Mouse (Mus musculus): Measurements from ENCODE around the gene Phb2.
"Not testable (repeated sequence)": the region's sequence is repeated elsewhere in the genome, so short reads cannot be mapped to it uniquely, and the experiment has no call there.

The Phb2 gene

DNA sequence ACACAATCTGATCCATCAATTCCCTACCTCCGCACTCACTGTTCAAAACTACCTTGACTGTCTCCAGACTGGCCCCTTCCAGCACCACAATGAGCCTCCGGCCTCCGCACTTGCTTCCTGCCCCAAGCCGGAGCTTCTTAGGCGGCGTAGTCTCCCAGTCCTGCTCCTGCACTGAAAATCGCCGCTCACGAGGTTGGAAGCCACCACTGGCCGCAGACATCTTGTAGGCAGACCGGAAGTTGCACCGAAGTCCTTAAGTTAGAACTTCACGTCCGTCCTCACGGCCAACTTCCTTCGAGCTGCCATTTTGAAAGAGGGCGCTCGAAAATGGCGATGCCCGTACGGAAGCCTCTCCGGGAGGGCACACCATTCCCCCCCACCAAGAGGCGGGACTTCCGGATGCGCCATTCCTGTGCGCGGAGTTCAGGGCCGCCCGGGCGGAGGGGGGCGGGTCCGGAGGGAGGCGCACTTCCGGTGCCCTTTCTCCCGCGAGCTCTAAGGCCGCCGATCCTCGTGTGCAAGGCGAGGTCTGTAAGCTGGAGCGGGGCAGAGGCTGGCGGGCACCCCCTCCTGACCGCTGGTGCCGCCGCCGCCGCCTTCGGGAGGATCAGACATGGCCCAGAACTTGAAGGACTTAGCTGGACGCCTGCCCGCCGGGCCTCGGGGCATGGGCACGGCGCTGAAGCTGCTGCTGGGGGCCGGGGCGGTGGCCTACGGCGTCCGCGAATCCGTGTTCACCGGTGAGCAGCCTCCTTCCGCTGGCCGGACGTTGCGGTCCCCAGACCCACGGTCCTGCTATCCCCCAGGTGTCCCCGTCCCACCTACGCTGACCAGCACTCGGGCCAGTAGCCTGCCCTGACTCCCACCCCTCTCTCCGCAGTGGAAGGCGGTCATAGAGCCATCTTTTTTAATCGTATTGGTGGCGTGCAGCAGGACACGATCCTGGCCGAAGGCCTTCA lies at the start of gene Phb2, which contains the start of gene Emg1:
Gene Phb2 (plus strand): TSS at position 513 of the 959 bp plus-strand sequence.
Gene Emg1 (minus strand): TSS at position 355 of the 959 bp plus-strand sequence.
- DNase-seq, result peak; percentile 98 to 99

DNA sequence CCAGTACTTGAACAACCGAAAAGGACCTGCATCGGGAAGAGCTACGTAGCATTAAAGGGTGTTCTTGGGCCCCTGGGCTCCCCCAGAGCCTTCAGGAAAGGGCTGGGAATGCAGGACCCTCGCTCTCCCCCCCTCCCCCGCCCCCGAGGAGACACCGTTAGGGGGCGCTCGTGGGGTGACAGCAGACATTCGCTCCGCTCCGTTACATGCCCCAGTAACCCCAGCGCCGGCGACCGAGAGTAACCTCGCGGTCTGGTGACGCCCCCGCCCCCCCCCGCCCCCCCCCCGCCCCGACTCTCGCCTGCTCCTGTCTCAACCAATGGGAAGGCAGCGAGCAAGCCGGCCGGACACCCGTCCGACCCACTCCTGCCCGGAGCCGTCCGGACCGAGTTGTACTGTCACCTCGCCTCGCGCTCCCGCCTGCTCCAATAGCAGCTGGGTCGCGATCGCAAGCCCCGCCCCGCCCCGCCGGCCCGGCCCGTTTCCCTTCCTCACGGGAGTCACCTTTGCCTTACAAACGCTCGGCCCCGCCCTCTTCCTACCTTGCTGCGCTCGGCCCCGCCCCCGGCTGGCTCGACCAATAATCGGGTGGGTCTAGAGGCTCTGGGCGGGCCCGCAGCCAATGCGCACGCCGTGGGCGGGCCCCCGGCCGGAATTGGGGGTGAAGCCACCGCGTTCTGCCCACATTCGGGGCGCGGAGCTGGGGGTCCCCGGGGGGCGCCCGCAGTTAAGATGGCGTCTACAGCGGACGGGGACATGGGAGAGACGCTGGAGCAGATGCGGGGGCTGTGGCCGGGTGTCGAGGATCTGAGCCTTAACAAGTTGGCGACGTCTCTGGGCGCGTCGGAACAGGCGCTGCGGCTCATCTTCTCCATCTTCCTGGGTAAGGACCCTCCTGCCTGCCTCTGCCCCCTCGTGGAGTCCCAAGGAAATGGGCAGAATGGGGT lies 49.4 kb upstream of the Phb2 start, which contains the start of gene Lpcat3:
Gene Lpcat3 (plus strand): TSS at position 551 of the 947 bp plus-strand sequence.
- DNase-seq, result peak; percentile 99 to 100

DNA sequence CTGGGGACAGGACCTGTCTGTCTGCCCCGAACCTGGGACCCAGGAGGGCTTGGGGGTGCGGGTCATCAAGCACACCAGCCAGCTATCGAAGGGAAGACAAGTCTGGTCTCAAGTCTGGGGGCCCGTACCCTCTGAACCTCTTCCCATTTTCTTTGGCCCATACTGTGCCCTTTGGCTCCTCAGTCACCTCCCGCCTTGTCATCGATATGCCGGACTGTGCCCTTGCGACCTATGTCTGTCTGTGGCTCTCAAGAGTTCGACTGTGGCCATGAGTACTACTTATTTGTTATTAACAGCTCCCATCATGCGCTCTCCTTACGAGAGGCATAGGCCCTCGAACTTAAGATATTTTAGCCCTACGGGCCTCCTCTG lies 48.7 kb upstream of the Phb2 start:
- DNase-seq, result no peak

DNA sequence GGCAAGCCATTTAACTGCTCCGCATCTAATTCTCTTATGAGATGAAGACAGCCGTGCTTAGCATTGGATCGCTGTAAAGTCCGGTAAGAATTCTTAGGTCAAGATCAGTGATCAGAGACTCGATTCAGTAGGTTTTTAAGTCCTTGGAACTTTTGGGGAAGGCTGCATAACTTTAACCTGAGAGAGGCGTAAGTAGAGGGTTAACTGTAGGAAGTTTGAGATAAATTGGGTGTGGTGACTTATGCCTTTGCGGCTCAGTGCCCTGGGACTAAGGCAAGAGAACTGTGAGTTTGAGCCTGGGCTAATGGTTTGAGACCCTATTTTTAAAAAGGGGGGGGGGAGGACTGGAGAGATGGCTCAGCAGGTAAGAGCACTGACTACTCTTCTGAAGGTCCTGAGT lies 47.9 kb upstream of the Phb2 start:
- no peak for DNase-seq

DNA sequence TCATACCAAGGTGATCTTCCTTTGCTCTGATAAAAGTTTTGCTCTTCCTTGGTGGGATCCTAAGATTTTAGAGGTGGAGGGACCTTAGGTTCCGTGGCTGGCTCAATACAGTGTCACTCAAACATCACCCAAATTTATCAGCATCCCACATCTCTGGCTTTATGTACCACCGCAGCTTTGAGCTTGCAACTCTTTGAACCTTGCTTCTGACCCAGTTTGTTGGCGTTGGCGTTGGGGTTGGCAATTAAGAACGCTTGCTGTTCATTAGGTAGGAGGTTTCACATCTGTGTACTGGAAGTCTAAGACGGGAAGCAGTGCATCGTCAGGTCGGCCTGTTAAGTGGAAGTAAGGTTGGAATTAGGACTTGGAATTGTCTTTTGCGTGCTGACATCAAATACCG lies 47.1 kb upstream of the Phb2 start:
- no peak for DNase-seq

DNA sequence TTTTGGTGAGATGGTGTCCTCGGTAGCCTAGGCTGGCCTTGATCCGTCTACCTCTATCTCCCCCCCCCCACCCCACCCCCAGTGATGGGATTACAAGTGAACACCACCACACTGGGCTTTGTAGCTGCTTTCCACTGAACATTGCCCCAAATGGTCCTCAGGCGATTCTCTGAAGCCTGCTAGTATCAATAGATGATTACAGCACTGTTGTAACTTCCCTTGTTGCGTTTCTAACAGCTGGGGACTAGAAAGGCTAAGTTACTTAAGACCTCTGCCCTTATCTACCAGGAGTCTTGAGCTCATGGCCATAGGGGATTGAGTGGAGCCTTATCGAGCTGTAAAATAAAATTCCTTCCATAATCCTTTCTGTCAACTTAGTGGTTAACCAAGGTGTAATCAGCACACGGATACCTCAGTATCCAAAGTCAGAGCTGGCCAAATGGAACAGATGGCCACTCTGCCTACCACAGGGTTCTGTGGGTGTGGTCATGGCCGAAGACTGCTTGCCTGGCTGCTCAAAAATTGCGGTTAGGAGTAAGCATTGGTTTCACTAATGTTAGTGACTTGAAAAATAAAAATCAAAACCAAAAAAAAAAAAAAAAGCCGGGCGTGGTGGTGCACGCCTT lies 42.8 kb upstream of the Phb2 start:
- DNase-seq, result peak; percentile 87 to 89

DNA sequence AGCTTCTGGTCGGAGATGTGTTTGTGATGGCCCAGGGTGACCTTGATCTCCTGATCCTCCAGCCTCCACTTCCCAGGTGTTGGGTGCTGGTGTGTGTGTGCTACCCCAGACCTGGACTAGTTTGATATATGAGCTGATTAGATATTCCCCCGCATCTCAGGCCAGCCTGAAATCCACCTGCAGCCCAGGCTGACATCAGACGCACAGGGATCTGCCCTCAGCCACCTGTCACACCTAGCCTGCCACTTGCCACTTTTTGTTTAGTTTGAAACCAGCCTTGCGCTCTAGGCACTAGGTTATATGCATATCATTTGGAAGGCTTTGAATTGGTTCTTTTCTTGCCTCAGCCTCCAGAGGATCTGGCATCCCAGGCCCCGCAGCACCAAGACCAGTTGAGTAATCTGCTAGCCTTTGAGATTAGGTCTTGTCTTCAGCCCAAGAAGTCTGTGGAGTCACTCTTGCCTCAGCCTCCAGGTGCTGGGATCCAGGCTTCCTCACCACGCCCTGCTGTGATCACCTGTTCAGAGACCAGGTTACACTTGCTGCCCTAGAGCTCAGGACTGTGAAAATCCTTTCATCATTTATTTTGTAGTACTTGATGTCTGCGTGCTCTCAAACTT lies 41.7 kb upstream of the Phb2 start:
- peak; percentile 61 to 65 for DNase-seq

DNA sequence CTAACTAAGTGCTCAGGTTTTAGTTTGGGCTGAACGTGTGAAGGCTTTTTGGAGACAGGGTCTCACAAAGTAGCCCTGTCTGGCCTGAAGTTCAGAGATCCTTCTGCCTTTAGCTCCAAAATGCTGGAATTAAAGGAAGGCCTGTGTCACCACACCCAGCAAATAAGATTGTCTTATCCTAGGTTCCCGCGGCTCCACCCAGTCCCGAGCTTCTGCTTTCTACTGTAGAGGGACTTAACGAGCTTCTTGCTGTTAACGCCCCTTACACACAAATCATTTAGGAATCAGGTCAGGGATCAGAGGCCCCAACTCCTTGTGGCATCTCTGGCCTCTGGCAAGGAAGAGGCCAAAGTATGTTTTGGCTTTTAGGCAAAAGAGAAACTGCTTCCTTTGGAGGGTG lies 40.0 kb upstream of the Phb2 start:
- DNase-seq, result no peak

DNA sequence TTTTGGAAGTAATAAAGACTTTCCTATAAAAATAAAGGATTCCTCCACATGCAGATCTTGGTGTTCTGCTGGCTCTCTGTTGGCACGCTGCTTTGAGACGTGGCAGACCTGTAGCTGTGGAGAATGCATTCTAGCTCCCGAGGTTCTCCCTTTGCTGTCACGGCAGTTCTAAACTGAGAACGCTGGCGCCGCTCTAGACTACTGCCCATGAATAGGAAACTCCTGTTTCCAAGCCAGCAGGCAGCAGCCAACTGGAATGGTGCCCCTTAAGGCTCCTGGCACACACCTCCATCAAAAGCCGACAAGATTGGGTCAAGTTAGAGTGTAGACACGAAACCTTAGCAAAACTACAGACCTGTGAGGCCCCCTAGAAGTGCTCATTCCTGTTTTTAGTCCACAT lies 38.5 kb upstream of the Phb2 start:
- DNase-seq, result peak; percentile 83 to 85

DNA sequence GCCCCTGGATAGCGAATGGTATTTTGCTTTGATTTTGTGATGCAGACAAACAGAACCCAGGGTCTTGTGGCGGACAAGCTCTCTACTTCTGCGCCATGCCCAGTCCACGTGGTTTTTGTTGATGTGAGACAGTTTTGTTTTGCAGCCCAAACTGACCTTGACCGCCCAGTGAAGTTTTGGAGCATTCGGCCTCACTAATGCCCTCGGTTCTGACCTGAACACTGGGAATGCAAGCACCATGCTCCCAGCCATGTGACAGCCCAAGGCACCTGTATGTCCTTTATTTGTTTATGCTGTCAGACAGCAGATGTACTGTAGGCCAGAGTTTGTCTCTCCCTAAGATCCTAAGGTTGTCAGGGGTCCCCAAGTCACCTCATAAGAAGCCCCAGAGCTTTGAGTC lies 37.5 kb upstream of the Phb2 start:
- no peak for DNase-seq

DNA sequence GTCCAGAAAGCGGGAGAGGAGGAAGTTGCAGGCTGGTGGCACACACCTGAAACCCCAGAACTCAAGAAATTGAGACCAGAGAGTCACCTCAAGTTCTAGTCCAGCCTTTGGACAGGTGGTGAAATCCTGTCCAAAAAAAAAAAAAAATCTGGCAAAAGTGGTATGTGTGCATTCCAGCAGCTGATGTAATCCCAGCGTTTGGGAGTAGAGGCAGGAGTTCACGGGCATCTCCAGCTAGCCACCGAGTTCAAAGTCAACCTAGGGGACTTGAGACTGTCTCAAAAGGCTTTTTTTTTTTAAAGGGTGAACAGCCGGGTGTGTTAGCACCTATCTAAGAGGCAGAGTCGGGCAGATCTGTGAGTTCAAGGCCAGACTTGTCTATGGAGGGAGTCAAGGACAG lies 36.0 kb upstream of the Phb2 start:
- DNase-seq, result no peak

DNA sequence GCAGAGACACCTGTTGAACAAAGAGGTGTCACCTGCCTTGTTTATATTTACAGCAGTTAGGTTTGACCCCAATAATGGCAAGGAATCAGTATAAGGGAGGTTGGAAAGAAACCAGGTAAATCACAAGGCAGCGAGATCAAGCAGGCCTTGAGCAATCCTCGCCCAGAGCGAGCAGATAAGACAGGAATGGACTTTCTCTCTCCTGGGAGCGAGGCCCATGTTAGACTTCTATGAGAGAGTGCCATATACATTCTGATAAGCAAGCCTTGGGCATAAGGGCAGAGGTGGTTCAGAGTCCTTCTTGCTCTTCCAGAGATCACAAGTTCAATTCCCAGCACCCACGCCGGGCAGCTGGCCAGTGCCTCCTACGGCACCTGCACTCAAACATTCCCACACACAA lies 33.4 kb upstream of the Phb2 start:
- DNase-seq, result no peak

DNA sequence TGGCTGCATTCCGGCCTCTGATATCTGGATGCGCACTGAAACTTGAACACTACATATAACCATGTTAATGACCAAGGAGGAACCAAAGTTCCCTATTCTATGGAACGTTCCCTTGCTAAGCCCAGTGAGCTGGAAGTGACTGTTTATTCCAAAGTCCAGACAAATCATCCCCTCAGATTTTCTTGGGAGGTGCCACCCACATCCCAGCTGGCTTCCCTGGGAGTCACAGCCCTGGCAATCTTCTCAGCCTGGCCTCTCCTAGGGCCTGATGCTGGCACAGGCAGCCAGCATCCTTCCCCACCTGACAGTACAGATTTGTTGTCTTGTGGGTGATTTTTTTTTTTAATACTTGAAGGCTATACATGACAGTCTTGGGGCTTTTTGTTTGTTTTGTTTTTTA lies 32.6 kb upstream of the Phb2 start:
- DNase-seq, result no peak

DNA sequence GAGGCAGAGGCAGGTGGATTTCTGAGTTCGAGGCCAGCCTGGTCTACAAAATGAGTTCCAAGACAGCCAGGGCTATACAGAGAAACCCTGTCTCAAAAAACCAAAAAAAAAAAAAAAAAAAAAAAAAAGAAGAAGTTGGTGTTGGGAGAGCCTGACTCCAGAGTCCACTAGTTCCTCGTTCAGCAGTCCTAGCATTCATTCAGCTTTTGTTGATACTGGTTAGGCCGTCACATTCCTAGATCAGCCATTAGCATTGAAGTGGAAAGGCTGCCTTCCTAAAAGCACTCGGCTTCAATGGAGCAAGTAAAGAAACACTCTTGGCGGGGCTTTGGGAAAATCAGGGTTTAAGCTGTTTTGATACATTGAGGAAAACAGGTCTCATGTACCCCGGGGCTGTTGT lies 29.8 kb upstream of the Phb2 start:
- not testable (repeated sequence) for DNase-seq

DNA sequence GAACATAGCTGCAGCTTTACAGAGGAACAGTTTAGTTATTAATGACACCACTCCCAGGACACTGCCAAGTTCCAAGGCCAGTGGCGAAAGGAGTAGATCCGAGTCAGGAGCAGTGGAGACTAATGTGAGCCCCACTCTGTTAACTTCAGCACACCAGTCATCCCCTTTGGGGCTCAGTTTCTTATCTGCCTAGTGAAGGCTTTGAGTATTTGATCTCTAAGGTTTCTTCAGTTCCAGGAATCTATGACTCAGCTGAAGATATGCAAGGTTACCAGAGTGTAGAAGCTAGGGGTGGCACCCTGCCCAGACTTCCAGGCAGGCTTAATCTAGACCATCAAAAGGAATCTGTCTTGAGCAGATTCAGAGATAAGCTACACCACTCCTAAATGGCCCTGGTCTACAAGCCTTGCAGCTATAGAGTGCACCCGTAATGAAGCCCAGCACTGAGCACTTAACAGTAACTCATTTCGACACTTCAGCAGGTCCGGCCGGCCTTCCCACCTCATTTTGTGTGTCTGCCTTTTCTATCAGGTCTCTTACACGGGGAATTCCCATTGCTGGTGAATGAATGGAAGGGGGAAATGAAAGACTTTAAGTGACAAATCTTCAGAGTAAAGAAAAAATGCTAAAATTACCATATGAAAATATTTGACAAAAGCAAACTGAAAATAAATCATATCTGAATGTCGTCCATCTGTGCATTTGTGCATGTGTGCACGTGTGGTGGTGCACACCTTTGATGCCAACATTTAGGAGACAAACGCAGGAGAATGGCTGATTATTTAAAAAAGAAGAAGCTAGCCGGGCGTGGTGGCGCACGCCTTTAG lies 28.3 kb upstream of the Phb2 start:
- DNase-seq, result peak; percentile 55 to 79

DNA sequence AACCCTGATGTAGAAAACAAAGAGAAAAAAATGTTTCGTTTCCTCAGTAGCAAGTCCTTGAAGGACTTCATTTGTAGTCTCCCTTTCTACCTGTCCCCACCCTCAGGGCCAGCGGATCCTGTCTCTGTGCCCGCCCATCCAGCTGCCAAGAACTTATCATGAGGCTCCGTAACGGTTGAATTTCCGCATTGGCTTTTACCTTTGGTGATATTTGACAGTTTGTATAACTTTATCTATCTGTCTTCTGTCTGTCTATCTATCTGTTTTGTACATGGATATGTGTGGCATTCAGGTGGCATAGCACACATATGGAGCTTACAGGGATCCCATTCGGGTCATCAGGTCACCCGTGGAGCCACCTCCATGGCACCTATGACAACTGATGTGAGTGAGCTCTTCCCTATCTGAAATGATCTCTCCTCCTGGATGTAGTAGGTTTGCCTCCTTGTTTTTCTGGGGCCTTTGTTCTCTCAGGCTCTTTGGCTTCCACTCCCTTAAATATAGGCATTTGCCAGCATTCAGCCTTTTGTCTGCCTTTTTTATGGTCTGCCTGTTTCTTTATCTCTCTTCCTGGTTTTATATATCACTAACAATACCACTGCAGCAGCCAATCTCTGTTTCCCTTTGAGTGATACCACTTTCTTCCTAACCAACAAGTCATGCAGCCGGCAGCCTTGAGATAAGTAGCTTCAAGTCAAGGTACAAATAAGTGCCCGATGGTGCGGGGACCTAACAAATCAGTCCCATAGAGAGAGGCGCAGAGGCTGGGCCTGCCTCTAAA lies 26.3 kb upstream of the Phb2 start:
- DNase-seq, result no peak

DNA sequence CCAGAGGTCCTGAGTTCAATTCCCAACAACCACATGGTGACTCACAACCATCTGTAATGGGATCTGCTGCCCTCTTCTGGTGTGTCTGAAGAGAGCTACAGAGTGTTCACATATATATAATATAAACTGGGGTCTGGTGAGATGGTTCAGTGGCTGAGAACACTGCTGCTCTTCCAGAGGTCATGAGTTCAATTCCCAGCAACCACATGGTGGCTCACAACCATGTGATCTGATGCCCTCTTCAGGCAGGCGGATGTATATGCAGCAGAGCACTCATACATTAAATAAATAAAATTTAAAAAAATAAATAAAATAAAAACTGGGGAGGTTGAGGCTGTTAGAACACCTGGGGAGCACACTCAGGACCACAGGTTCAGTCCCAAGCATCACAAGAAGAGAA lies 25.5 kb upstream of the Phb2 start:
- DNase-seq, result not testable (repeated sequence)

DNA sequence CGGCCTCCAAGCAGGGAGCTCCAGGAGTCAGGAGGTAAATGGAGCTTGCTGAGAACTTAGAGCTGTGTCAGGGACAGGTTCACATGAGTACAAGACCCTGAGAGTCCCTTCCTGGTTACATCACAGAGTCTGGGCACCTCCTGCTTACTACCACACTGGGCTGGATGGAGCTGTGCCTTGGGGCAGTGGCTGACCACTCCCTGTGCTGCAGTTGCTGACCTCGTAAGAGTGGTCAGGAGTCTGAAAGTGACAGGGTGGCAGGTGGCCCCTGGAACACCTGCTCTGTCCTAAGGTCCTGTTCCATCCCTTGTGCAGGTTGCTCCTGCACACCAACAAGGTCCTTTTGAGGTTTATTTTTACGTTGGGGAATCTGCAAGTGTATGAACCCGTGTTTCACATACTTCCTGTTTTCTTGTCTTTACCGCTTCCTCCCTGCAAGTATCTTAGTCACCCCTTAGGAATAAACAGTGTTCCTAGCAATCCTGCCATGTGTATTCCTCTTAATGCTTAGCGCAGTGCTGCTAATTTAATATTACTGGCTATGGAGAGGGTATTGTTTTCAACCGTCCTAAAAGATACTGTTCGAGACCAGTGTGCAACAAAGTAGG lies 23.9 kb upstream of the Phb2 start:
- no peak for DNase-seq

DNA sequence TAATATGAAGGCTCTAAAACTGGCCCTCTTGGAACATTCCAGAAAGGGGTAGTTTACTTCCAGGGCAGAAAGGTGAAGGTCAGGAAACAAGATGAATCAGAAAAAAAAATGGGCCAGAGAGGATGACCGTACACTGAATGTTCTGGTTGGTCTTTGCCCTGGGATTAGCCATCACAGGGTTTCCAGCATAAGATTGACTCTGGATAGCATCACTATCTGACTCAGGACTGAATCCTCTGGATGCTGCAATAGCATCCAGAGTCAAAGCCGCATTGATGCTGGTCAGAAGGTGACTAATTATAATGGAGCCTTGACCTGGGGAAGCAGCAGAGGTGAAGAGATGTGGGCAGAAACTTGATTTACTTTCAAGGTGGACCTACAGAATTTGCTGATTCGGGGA lies 23.1 kb upstream of the Phb2 start:
- no peak for DNase-seq

DNA sequence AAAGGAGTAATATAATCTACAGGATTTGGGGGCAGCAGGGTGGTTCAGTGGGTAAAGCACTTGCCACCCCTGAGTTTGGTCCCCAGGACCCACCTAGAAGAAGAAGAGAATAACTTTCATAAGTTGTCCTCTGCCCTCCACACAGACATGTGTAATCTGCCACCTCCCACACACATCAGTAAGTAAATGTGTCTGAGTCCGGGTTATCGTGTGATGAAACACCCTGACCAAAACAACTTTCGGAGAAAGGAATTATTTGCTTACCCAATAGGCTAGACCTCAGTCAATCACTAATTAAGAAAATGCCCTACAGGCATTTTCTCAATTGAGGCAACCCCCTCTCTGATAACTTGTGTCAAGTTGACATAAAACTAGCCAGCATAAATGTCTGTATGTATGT lies 21.6 kb upstream of the Phb2 start:
- DNase-seq, result no peak
